Mouse (Mus musculus) urinary bladder, adult 18-20 months (tissue): ENCODE measurements at regions not wholly inside any gene's neighbourhood (a gene's known extent, or its start where the extent isn't known, plus 50 kb on each side); places are given as distances from the start of the nearest gene placed in this dataset.
"Not testable (repeated sequence)": the region's sequence is repeated elsewhere in the genome, so short reads cannot be mapped to it uniquely, and the experiment has no call there.

ENCODE experiments used
- DNase-seq, 2 experiments: peaks; one replicate each; pipeline ENCODE4 v3.0.0; 2022; ENCODE audit warnings: low spot score in 2 of 2, mixed read lengths in 2 of 2

DNA sequence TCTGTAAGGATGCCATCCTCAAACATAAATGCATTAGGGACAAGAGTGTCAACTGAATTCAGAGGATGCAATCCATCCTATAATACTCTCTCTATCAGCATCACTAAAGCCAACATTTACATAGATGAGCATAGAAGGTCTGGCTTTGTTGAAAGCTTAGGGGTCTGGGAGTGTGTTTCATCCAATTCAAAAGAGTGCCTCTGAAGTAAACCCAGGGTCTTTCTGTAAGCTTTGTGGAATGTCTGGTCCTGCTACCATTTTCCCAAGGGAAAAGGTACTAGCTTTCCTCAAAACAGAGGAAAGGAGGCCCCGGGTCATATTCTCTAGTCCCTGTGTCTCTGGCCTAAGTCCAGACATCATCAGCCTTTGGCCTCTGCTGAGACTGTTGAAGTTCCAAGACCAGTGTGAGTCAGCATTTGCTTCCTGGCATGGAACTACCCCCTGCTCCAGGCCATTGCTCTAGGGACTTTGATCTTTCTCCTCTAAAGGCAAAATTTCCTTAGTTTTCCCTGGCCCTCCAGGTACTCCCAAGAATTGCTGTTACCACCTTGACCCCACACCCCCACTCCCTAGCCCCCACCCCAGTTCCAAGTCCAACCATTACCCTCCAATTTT is 280.0 kb upstream of the Jarid2 start:
- DNase-seq, result no peak

DNA sequence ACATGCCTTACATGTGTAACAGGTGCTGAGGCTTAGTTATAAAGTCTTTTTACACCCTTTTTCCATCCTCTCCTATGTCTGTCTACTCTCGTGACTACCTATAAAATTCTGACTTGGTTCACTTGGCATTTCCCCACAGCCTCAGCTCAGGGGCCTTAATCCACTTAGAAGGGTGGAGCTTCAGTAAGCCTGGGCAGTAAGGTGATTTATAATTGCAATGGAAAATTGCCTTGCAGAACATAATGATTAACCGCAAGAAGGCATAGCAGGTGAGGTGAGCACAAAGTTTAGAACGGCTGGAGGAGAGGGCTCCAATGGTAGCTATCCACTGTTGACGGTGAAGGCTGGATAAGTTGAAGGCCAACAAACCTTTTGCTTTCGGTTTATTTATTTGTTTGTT is 278.1 kb upstream of the Jarid2 start:
- no peak for DNase-seq

DNA sequence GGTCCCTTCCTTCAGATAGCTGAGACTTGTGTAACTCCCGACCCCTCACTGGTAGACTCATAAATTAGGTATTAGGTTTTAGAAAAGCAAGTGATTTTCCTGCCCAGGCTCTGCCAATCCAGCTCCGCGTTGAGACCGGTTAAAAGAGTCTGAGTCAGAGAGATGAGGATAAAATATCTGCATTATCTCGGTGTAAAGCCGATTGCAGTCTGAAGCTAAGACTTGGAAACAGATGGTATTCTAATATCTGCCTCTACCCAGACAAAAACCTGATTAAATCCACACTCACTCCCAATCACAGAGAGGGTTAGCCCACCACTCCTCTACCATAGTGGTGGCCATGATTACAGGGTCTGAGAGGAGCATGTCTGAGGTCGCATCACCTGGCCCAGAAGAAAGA is 276.1 kb upstream of the Jarid2 start:
- DNase-seq, result no peak

DNA sequence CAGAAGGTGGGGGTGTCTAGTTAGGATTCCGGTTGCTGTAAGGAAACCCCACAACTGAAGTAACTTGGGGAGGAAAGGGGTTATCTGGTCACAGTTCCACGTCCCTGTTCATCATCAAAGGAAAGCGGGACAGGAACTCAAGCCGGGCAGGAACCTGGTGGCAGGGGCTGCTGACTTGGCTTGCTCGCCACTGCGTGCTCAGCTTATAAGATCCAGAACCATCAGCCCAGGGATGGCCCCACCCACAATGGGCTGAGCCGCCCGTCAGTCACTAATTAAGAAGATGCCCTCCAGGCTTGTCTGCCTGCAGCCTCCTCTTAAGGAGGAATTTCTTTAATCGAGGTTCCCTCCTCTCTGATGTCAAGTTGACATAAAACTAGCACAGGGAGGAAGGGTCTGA is 275.1 kb upstream of the Jarid2 start:
- no peak for DNase-seq

DNA sequence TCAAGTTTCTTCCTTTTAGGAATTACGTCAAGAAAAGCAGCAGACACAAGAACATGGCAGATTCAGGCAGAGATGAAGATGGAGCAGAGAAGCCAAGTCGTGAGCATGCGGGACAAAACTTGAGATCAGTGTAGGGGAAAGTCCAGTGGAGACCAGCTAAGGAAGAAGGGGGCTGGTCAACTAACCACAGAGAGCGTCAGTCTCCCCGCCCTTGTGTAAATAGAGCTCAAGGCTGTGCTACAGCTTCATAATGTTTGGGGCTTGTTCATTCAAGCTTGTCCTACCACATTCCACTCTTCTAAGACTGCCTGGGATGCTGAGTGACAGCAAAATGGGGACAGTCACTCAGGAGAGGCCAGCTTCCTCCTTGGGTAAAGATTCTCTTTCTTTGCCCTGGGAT is 274.1 kb upstream of the Jarid2 start:
- no peak for DNase-seq

DNA sequence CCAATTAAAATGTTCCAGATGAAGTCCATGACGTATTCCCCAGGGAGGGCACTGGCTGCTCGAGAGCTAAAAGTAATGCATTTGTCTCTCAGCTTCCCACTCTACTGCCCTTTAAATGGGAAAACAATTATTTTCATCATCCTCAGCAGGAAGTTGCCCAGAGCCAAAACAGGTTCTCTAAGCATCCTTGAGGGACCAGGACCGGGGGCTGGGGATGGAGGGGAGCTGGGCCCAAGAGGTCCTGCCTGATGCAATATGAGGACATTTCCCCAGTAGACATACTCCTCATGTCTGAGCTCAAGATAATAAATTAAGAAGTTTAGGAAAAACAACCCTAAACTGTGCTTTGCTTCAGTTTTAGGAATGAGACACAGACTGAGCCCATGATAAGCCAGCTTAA is 270.5 kb upstream of the Jarid2 start:
- no peak for DNase-seq

DNA sequence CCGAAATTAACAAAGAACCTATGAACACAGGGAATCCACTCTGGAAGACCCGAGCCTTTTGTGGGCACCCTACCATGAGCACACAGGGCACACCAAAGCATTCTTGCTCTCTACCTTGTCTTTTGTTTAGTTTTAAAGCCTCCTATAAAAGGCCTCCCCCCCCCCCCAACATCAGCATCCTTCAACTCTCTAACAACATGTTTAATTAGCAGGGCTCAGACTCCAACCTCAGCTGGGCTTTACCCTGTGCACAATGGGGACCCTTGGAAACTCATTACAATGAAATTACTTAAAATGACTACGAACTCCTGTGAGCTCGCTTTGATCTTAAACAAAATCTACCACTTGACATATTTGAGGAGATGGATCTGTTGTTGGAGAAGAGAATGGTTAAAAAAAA is 270.1 kb upstream of the Jarid2 start:
- DNase-seq, result no peak

DNA sequence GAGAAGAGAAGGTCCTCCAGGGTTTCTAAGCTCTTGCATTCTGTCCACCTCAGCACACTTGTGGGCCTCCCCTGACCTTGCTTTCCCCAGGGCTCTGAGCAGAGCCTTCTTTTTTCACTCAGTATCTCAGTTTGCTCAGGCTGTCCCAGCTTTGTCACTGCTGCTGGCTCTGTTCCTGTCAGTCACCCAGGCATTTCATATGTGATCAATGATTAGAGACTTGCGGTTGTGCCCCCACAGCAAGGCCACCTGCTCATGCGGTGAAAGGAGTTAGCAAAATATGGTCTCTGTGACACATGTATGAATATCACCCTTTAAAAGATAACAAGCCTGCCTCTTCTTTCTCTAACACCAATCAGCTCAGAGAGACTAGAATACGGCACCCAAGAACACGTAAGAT is 265.6 kb upstream of the Jarid2 start:
- no peak for DNase-seq

DNA sequence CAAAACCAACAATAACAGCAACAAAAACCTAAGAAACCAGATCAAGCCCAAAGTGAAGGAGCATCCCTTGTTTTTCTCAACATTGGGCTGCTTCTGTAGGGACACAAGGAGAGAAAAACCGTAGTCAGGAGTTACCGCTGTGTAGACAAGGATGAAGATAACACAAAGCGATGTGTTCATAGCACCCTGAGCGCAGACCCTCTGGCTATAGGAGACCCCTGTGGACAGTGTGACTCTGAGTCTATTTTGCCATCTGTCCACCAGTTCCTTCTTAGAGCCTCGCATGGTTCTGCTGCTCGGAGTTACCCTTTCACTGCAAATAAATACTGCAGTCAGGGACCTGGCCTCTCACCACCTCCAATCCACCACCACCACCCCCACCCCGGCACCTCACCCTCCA is 263.7 kb upstream of the Jarid2 start:
- DNase-seq, result no peak

DNA sequence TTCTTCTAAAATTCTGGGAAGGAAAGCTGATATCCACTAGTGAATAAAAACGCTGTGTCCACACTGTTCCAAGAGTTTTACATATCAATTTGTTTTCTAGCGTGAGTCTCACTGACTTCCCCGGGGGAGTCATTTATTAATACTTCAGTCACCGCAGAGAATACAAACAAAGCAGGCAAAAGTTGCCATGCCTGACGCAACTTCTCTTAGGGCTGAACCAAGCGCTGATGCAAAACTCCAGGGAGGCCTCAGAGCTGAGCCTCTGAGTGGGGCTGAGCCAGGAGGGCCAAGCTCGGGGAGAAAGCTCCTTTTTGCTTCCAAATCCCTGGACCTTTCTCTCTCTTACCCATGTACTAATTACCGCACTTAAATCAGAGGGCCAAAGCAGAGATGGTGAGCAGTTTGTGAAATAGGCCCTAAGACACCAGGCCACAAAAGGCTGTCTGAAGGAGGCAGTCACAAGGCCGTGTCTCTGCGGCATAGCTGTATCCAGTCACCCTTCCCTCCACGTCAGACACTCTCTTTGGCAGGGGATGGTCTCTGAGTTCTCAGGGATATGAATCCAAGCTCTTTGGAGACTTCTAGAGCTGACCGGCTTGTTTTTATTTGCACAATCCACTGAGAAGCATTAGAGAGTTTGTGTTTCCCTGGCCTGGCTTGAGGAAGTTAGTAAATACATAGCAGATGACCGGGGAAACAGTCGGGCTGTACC is 260.2 kb upstream of the Jarid2 start:
- no peak for DNase-seq

DNA sequence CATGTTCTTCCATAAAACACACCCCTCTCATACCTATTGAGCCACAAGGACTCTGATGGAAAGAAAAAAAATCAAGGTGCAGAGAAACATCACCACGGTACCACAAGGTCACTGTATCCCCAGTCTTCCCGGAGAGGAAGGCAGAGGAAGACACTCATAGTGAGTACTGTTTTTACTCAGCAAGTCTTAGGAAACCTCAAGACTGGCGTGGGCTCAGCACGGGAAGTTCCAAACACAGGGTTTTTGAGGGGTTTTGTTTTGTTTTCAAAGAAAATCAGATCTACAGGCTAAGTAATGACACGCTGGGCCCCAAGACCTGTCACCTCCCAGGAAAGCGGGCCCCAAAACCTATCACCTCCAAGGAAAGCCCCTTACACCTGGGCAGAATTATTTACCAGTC is 259.6 kb upstream of the Jarid2 start:
- DNase-seq, result no peak

DNA sequence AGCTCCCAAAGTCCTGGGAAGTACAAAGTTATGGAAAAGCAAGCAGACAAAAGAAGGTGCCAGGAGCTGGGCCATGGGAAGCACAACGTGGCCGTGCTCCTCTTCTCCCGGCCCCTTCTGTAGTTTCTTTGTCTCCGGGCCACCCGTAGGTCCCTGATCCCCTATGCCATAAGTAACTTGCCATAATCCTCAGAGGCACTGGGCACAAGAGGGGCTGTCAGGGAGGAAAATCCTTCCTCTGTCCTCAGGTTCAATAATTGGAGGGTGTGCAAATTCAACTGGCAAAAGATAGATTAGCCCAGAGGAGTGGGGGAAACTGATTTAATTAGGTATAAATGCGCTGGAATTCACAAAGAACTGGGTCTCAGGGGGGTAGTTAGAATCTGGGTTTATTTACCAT is 256.1 kb upstream of the Jarid2 start:
- DNase-seq, result no peak

DNA sequence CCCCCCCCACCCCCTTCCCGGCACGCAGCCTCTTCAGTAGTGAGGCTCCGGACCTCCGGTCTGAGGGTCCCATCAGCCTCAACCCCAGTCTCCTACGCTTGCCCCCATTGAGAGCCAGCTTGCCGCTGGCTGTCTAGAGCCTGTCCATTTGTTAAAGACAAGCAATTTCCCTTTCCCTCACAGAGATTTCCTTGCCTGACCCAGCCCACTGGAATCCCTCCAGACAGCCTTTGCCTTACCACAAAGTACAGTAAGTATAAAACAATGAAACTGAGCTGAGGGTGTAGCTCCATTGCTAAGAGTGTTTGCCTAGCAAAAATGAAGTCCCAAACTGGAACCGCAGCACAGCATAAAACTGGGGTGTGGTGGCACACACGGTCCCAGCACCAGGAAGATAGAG is 252.4 kb upstream of the Jarid2 start:
- no peak for DNase-seq

DNA sequence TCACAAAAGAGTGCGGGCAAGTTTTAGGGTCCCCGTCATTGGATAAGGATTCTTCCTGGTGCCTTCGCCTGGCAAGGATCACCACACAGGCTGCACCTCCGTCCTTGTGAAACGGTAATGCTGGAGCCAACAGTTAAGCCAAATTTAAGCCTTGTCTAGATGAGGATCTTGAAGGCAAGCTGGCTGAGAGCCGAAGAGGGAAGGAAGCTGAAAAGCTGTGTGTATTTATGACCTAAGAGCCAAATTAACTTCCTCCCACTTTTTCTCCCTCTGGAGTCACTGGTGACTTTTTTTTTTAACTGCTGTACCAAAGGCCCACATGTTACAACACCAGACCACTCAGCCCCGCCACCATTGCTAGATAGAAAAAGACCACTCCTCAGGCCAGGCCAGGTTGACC is 249.1 kb upstream of the Jarid2 start:
- no peak for DNase-seq

DNA sequence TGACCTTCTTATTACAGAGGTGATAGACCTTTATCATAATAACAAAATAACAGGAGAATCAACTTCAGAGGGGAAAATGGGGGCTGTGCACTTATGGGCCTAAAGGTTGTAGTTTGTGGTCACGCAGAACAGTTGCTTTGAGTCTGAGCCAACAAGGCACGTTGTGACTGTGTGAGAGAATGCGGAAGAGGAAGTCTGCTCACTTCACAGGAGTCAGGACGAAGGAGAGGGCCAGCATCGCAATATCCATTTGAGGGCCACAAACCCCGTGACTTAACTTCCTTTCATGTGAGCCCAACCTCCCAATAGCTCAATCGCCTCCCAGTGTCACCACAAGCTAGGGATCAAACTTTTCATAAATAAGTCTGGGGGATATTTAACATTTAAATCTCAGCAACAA is 246.6 kb upstream of the Jarid2 start:
- DNase-seq, result no peak

DNA sequence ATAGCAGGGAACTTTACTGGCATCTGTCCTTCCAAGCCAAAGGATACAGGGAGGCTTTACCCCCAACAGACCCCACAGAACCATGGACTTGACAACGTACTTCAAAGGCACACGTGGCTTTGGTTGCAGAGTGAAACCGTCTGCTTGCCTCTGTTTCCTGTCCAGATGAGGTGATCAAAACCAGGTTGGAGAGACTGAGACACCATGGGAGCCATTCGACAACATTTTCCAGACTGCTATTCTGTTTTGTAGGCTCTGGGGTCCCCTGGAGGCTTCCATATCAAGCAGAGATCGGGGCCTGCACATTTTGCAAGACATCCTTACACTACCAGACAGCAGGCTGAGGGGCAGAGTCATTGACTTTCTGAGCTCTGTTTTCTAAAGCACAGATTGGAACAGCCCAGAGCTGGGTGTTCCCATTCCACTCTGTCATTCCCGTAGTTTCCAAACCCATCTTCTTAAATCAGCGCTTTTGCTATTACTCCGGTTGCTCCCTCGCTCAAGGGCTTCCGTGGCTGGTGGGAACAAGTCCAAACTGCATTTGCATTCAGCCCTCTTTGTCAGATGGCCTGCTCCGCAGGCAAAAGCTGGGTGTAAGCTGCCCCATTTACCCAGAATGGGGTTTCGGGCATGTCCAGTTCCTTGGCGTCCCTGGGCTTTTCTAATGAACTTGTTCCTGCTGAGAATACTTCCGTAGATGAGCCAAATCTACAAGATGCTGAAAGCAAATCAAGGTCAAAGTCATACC is 244.5 kb upstream of the Jarid2 start:
- no peak for DNase-seq

DNA sequence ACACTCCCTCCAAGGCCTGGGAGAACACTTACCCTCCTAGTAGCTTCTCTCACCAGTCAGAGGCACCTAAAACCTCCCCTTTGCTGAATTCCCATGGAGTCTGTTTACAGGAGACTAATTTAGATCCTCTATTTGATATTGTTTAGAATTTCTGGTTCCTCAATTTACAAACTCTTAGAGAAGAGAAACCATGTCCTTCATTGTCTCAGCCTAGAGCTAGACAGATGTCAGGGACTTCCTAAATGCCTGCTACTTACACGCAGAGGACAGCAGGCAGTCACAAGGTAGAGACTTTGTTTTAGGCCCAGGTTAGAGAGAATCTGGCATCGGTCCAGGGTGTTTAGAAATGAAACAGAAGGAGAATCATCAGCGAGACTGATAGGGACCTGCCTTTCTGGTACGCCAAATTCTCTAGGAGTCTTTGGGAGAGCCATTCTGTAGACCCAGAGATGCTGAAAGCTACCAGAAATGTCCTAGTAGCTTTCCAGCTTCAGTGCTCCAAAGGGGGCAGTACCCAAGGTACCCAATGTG is 238.3 kb upstream of the Jarid2 start:
- DNase-seq, result no peak

DNA sequence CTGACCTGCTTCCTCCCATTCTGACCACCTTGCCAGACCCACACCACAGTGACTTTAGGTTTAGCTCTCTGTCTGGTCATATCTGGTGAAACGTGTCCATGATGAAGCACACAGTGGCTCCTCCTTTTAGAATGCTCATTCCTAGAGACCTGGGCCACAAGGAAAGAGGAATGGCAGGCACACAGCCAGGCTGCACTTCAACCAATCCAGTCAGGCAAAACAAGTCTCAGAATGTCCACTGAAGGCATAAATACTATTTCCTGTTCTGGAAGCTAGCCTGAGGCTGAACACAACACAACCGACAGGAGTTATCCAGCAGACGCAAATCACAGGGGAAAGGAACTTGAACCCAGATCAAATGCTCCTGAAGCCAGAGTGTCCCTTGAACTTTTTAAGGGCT is 235.4 kb upstream of the Jarid2 start:
- DNase-seq, result no peak

DNA sequence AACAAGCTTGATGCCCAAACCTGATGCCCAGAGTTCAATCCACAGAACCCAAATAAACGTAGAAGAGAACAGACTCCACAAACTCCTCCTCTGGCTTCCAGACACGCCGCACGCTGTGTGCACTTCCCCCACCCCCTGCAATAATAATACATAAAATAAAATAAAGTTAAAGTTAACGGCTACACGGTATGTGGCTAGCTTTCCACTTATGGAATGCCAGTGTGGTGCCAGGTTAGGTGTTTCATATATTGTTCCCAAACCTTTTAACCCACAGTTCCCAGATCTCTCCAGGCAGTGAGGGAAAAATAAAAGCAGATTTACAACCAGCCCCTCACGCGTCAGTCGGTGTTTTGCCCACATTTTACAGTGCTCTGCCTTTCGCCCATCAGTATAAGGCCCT is 233.8 kb upstream of the Jarid2 start:
- DNase-seq, result no peak

DNA sequence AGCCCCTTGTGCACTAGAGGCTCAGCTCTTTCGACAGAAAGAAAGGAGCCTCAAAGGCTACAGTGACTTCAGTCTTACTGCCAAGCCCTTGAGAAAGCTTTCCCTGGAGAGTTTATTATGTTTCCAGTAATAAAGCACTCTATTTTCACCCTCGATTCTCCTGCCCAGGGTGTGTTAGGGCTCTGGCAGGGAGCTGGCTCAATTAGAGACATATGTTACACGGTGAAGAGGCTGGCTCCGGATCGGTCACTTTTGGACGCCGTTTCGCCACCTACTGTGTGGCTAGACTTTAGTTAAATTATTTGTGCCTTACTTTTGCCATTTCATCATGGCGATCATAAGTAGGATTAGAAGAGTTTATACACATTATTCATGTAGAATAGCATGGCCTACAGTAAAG is 232.7 kb upstream of the Jarid2 start:
- no peak for DNase-seq

DNA sequence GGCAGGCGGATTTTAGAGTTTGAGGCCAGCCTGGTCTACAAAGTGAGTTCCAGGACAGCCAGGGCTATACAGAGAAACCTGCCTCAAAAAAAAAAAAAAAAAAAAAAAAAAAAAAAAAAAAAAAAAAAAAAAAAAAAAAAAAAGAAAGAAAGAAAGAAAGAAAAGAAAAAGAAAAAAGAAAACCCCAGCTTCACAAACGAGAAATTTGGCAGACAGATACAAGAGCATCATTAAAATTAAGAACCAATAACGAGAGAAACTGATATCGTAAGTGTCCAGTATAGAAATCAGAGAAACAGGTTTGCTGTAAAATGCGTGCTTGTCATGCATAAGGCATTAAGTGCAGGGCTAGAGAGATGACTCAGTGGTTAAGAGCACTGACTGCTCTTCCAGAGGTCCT is 228.4 kb upstream of the Jarid2 start:
- not testable (repeated sequence) for DNase-seq

DNA sequence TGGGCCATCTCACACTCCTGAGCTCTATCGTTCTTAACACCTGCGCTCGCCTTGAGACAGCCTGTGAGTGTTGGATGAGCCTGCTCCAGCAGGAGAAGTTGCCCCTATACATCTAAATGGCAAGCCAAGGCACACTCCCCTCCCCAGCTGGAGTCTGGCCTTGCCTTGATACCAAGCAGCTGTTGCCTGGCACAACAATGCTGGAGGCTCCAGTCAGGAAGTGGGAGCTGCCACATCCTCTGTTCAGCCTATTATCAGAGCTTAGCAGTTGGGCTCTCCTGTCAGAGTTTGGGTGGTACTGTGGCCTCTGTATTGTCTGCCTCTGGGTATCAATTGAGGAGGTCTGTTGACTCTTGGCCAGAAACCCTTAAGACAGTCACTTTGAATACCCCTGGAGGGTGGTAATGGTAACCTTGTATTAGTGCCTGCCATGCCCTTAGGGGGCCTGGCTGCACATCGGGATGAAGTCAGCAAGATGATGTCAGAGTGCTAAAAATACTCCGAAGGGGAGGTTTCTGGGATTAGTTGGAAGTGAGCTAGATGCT is 227.4 kb upstream of the Jarid2 start:
- no peak for DNase-seq
